Mouse (Mus musculus): ENCODE results near the gene Rcan3. TPM values are rescaled to one million over a fixed set of nuclear protein-coding genes. Genes with fewer than 3 reads are reported as not detected.

Gene Rcan3
- total RNA-seq, 2 experiments from 2014 or later = 11.2 to 14.4 TPM

DNA sequence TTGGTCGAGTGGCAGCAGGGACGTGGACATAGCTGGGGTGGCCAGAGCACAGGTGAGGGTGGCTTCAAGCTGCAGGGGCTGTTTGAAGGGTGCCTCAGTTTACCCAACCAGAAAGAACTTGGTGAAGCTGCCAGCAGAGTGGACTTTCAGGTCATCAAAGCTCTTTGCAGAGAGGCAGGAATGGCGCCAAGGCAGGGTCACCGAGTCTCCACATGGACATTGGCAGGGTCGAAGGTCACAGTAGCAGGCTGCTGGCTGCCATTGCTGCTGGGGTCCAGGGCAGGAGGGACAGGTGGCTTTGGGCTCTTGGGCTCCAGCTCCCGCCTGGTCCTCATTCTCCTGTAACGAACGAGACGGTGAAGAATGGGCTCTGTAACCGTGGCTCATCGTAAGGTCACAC lies 63.3 kb downstream of the Rcan3 start:
- intact Hi-C loops (cut with DNase I) = no loop called here
- no peak for DNase-seq

- intact Hi-C loops (cut with DNase I) = no loop called here
- no peak for DNase-seq
Measured at GRCm38 (mm10) chr4:135362828-135363227, 70.8 kb downstream of the Rcan3 start.

Small RNAs within 50 kb of the gene (microRNA-seq; reads per million reads assigned to microRNA genes)
- 474 to 525 reads per million in 2 experiments for gene Mir700

Other genes starting within 250 kb of the Rcan3 start
- 100 to 1,000 TPM; 251 to 264 TPM for gene Clic4, start 161.0 kb downstream of the Rcan3 start, total RNA-seq (2021)
- 10 to 100 TPM; 74.7 to 82.1 TPM for gene Srrm1, start 80.5 kb downstream of the Rcan3 start, total RNA-seq (2021)
- gene Ncmap, start 35.6 kb downstream of the Rcan3 start, total RNA-seq (2021) = under 1 TPM in 1 of 2 experiments, not detected in 1; 0.60 TPM
- under 1 TPM in 1 of 2 experiments, not detected in 1; 0.39 TPM for gene Stpg1, start 60.9 kb upstream of the Rcan3 start, total RNA-seq (2021)
- gene Nipal3, start 61.2 kb upstream of the Rcan3 start, total RNA-seq (2021) = 10 to 100 TPM; 29.3 to 34.0 TPM
- not detected for gene Grhl3, start 139.8 kb upstream of the Rcan3 start, total RNA-seq (2021)